Mouse (Mus musculus) embryonic facial prominence, embryonic 12.5 days (tissue): ENCODE data around the gene Abl1. TPM values are rescaled to one million over a fixed set of nuclear protein-coding genes. Genes with fewer than 3 reads are reported as not detected.

Experiments used
- ATAC-seq: fragments of 200-750 bp; cut with Nextera tagmentation; 2 replicates; pipeline ENCODE4 v1.8.0; 2017; ENCODE audit not compliant: insufficient number of reproducible peaks, insufficient read depth, low FRiP score, low TSS enrichment
- H3K27ac ChIP-seq: fragments of 300-500 bp; sonication (generic); 2 replicates; pipeline ENCODE4 v1.5.1; 2016; ENCODE audit warnings: mild to moderate bottlenecking
- H3K27me3 ChIP-seq: fragments of 300-500 bp; sonication (generic); 2 replicates; pipeline ENCODE4 v1.6.1; 2016; ENCODE audit warnings: mild to moderate bottlenecking, moderate library complexity
- H3K36me3 ChIP-seq: fragments of 300-500 bp; sonication (generic); 2 replicates; pipeline ENCODE4 v1.6.1; 2016; ENCODE audit warnings: mild to moderate bottlenecking
- H3K4me1 ChIP-seq: fragments of 300-500 bp; sonication (generic); 2 replicates; pipeline ENCODE4 v1.6.1; 2016
- H3K4me2 ChIP-seq: fragments of 300-500 bp; sonication (generic); replicated peaks from 2 replicates; pipeline ENCODE4 v1.6.1; 2016; ENCODE audit warnings: mild to moderate bottlenecking, moderate library complexity
- H3K4me3 ChIP-seq: fragments of 300-500 bp; sonication (generic); 2 replicates; pipeline ENCODE4 v1.5.1; 2016; ENCODE audit warnings: mild to moderate bottlenecking
- H3K9ac ChIP-seq: fragments of 300-500 bp; sonication (generic); 2 replicates; pipeline ENCODE4 v1.6.1; 2016; ENCODE audit warnings: mild to moderate bottlenecking, moderate library complexity
- H3K9me3 ChIP-seq: fragments of 300-500 bp; sonication (generic); 2 replicates; pipeline ENCODE4 v1.6.1; 2016; ENCODE audit warnings: mild to moderate bottlenecking, moderate library complexity
- WGBS: fragments of 180-500 bp; shearing (Covaris S2); methylation state at CpG from one replicate; pipeline ENCODE4 v1.1.7; 2016; 5-methylcytosine and 5-hydroxymethylcytosine counted together
- polyA plus RNA-seq: library from polyadenylated mRNA; unstranded; fragments of >200 nt; fragmentation: Nextera tagmentation; extraction: Ambion mirVana; gene quantifications from 2 replicates; pipeline ENCODE4 v1.2.1, GENCODE M21; 2016

The Abl1 gene
- polyA plus RNA-seq, result 64.8 and 67.5 TPM in 2 replicates

DNA sequence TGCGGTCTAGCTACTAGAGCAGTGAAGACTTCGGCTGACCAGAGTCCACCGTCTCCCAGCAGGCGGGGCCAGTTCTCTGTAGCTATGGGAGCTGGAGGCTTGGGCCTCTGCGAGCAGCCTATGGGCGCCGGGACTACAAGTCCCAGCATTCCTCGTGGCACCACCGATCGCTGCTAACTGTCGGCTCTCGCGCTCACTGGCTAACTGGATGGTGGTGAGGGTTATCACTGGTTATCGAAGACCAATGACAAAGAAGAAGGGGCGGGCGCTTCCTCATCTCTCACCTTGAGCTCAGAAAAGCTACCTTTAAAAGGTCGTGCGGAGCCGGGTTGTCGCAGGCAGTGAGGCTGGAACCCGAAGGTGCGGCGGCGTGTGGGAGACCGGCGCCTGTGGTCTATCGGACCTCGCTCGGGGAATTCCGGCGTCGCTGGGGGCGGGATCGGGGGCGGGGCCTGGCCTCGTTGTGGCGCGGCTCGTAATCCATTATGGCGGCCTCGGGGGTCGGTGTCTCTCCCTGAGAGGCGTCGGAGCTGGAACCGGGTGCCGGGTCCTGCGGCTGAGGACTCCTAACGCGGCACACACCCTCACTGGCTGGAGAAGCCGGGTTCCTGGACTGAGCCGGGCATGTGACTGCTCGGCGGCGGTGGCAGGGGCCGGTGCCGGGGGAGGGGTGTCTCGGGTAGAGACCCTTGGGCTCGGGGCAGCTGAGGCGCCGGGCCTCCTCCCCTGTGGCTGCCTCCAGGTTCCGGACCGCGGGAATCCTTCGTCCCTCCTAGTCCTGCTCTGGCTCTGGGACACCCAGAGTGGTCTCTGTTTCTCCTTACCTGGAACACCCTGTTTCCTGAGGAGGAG is at the start of gene Abl1:
Abl1 (plus strand) TSS at position 303 of the 852 bp plus-strand sequence.
- Histone ChIP-seq H3K4me2 (peak within 1 kb of the TSS; percentile 84), H3K9ac (peak within 1 kb of the TSS; percentile 87), H3K27ac (peak within 1 kb of the TSS; percentile 93), H3K27me3 (no peaks in the 10 kb centered on the region), H3K9me3 (no peaks in the 10 kb centered on the region), H3K4me1 (peaks cover 14% of the 10 kb centered on the region), H3K4me3 (peak within 1 kb of the TSS; percentile 94), H3K36me3 (peaks cover 6% of the 10 kb centered on the region; the same call in 1 of the 2 replicates)
- under 1% methylated on average over 64 of the region's 64 CpGs for WGBS
- ATAC-seq, result peak; percentile 99

DNA sequence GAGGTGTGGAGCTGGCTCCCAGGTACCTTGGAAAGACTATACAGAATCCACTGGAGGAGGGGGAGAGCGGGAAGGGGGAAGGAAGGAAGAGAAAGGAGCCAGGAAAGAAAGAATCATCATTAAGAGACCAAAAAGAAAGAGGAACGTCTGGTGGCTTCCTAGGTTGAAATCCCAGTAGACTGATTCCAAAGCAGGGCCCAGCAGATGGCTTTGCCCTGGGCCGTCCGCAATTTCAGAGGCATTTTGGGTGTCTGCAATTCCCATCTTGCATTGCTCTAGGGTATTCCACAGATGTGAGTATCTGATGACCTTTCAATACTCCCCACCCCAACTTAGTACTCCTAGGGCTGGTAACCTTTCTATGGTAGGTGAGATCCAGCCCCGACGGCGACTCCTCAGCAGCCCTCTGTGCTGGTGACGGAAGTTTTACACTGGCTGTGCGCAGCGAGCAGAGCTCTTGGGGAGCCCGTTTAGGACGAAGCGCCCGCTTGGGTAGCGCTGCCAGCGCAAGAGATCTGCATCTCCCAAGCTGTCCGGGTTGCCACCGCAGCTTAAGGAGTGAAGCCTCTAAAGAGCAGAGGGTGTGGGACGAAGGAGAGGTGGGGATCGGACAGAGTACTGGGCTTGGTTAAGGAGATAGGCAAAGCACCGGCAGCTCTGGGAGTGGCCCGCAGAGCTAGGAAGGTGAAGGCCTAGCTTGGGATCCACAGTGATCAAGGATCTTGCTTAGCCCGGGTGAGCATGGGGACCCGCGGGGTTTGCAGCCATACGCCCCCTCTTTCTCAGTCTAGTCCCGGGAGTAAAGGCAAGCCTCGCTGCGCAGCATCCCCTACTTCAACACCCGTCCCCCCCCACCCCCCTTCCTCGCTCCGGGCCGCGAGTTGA is 49.4 kb upstream of the Abl1 start:
- H3K4me3 ChIP-seq, result peak overlapping the region; percentile 15
- peak overlapping the region; percentile 9; the same call in 1 of the 2 replicates for H3K4me2 ChIP-seq
- H3K9ac ChIP-seq, result no peak overlapping the region
- no peaks in the 10 kb centered on the region for H3K9me3 ChIP-seq
- peak; percentile 11; the same call in 1 of the 2 replicates for ATAC-seq
- under 1% methylated on average over 34 of the region's 34 CpGs for WGBS
- H3K36me3 ChIP-seq, result no peaks in the 10 kb centered on the region
- peaks cover 100% of the 10 kb centered on the region for H3K27me3 ChIP-seq
- peaks cover 34% of the 10 kb centered on the region for H3K4me1 ChIP-seq
- 0 out of 2 replicates have a peak overlapping the region, but pooled peaks have one; percentile 11 for H3K27ac ChIP-seq

- peaks cover 100% of the 10 kb centered on the region for H3K27me3 ChIP-seq
- H3K9ac ChIP-seq, result 0 out of 2 replicates have a peak overlapping the region, but pooled peaks have one; percentile 7
- no peaks in the 10 kb centered on the region for H3K9me3 ChIP-seq
- 2% methylated on average over 13 of the region's 13 CpGs for WGBS
- H3K4me3 ChIP-seq, result peak overlapping the region; percentile 15; the same call in 1 of the 2 replicates
- ATAC-seq, result peak; percentile 7; the same call in 1 of the 2 replicates
- H3K4me2 ChIP-seq, result peak overlapping the region; percentile 9
- H3K27ac ChIP-seq, result no peak overlapping the region
- H3K4me1 ChIP-seq, result peaks cover 34% of the 10 kb centered on the region
- H3K36me3 ChIP-seq, result no peaks in the 10 kb centered on the region
Measured at GRCm38 (mm10) chr2:31639466-31639760, 48.8 kb upstream of the Abl1 start.

- no peaks in the 10 kb centered on the region for H3K9me3 ChIP-seq
- peaks cover 34% of the 10 kb centered on the region for H3K4me1 ChIP-seq
- H3K27me3 ChIP-seq, result peaks cover 100% of the 10 kb centered on the region
- H3K9ac ChIP-seq, result 0 out of 2 replicates have a peak within 1 kb of the TSS, but pooled peaks have one; percentile 19
- peak within 1 kb of the TSS; percentile 17 for H3K4me3 ChIP-seq
- H3K4me2 ChIP-seq, result peak within 1 kb of the TSS; percentile 9
- no peaks in the 10 kb centered on the region for H3K36me3 ChIP-seq
- H3K27ac ChIP-seq, result peak within 1 kb of the TSS; percentile 46; the same call in 1 of the 2 replicates
- under 1% methylated on average over 41 of the region's 41 CpGs for WGBS
- no peak for ATAC-seq
Measured at GRCm38 (mm10) chr2:31639901-31640608, 48.1 kb upstream of the Abl1 start, which contains the start of gene Prdm12. Gene Prdm12, plus strand, starts transcription at chr2:31640037.

DNA sequence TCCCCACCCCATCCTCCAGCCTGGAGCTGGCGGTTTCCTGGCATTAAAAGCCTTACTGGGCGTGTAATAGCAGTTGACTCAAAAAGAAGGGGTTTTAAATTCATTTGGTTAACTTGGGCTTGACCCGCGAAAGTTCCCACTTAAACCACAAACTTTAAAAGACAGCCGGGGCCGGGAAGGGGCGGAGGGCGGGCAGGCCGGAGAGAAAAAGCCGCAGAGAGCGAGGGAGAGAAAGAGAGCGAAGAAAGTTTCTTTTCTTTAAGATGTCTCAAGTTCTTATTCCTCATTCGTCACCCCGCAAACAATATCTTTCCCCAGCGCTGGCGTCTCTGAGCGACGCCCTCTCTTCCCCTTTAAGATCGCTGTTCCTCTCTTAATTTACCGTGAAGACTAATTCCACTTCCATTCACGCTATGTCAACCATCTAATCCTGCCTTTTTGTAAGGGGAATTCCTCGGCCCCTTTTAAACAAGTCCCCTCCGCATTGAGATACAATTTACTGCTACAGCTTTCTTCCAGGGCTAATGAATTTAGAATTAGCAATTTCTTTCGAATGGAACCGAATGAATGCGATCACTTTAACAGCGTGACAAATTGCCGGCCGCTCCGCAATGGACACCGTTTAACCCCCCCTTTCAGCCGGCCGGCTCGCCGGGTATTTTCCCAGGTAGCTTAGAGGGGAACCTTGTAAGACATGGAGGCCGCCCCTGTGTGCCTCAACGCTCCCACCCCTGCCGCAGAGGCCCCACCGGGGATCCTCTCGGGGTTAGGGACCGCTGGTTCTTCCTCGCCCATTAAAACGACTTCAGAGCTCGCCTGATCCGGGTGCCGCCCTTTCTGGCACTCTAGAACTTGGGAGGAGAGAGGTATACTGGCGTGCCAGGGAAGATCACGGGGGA is 47.3 kb upstream of the Abl1 start:
- H3K4me1 ChIP-seq, result peaks cover 27% of the 10 kb centered on the region
- H3K27ac ChIP-seq, result peak overlapping the region; percentile 46; the same call in 1 of the 2 replicates

GRCm38 (mm10) chr2:31641508-31641830 is 46.7 kb upstream of the Abl1 start:
- Histone ChIP-seq H3K4me1 (peaks cover 21% of the 10 kb centered on the region), H3K27ac (no peak overlapping the region), H3K36me3 (no peaks in the 10 kb centered on the region), H3K4me2 (no peak overlapping the region; the same call in 1 of the 2 replicates), H3K9me3 (no peaks in the 10 kb centered on the region), H3K9ac (no peak overlapping the region), H3K4me3 (peak overlapping the region; percentile 17), H3K27me3 (peaks cover 96% of the 10 kb centered on the region)
- ATAC-seq, result no peak
- 2% methylated on average over 11 of the region's 11 CpGs for WGBS

More for the DNA sequence above, 47.3 kb upstream of the Abl1 start:
- no peaks in the 10 kb centered on the region for H3K9me3 ChIP-seq
- H3K9ac ChIP-seq, result 0 out of 2 replicates have a peak overlapping the region, but pooled peaks have one; percentile 19
- peak overlapping the region; percentile 17 for H3K4me3 ChIP-seq
- no peaks in the 10 kb centered on the region for H3K36me3 ChIP-seq
- no peak for ATAC-seq
- no peak overlapping the region; the same call in 1 of the 2 replicates for H3K4me2 ChIP-seq
- under 1% methylated on average over 48 of the region's 48 CpGs for WGBS
- peaks cover 96% of the 10 kb centered on the region for H3K27me3 ChIP-seq

DNA sequence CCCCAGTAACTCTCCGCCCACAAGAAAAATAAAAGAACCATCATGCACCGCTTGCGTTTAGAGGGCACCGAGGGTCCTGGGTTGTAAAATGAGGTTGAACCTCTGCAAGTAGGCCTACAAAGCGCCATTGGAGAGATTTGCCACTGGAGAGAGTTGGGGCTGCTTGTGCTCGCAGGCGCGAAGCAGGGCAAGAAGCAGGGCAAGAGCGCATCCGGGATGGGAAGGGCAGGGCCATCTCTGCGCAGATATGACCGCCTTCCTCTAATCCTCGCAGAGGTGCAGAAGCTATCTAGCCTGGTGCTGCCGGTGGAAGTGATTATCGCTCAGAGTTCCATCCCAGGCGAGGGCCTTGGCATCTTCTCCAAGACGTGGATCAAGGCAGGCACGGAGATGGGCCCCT is 46.2 kb upstream of the Abl1 start:
- H3K4me3 ChIP-seq, result peak overlapping the region; percentile 17
- no peaks in the 10 kb centered on the region for H3K36me3 ChIP-seq
- H3K4me1 ChIP-seq, result peaks cover 16% of the 10 kb centered on the region
- ATAC-seq, result no peak
- no peak overlapping the region for H3K9ac ChIP-seq
- peaks cover 96% of the 10 kb centered on the region for H3K27me3 ChIP-seq
- 2% methylated on average over 18 of the region's 18 CpGs for WGBS
- no peak overlapping the region for H3K4me2 ChIP-seq
- H3K9me3 ChIP-seq, result no peaks in the 10 kb centered on the region
- H3K27ac ChIP-seq, result no peak overlapping the region

- no peaks in the 10 kb centered on the region for H3K36me3 ChIP-seq
- H3K4me2 ChIP-seq, result peak overlapping the region; percentile 99
- 0 out of 2 replicates have a peak overlapping the region, but pooled peaks have one; percentile 23 for H3K27ac ChIP-seq
- H3K9ac ChIP-seq, result peak overlapping the region; percentile 40
- no peaks in the 10 kb centered on the region for H3K9me3 ChIP-seq
- H3K4me3 ChIP-seq, result peak overlapping the region; percentile 55
- H3K27me3 ChIP-seq, result peaks cover 86% of the 10 kb centered on the region
- under 1% methylated on average over 99 of the region's 109 CpGs for WGBS
- 0 out of 2 replicates have a peak, but pooled peaks have one; percentile 32 for ATAC-seq
- H3K4me1 ChIP-seq, result peaks cover 11% of the 10 kb centered on the region; the same call in 1 of the 2 replicates
Measured at GRCm38 (mm10) chr2:31653971-31654853, 34.0 kb upstream of the Abl1 start.

- Histone ChIP-seq H3K27me3 (peaks cover 78% of the 10 kb centered on the region), H3K9me3 (no peaks in the 10 kb centered on the region), H3K4me2 (peak overlapping the region; percentile 99), H3K27ac (no peak overlapping the region), H3K4me3 (peak overlapping the region; percentile 55), H3K36me3 (no peaks in the 10 kb centered on the region), H3K4me1 (peaks cover 11% of the 10 kb centered on the region; the same call in 1 of the 2 replicates), H3K9ac (no peak overlapping the region)
- ATAC-seq, result no peak
- 5% methylated on average over 22 of the region's 22 CpGs for WGBS
Measured at GRCm38 (mm10) chr2:31654854-31655559, 33.2 kb upstream of the Abl1 start.
